Mouse (Mus musculus): ENCODE measurements around the gene Crabp1.

DNA sequence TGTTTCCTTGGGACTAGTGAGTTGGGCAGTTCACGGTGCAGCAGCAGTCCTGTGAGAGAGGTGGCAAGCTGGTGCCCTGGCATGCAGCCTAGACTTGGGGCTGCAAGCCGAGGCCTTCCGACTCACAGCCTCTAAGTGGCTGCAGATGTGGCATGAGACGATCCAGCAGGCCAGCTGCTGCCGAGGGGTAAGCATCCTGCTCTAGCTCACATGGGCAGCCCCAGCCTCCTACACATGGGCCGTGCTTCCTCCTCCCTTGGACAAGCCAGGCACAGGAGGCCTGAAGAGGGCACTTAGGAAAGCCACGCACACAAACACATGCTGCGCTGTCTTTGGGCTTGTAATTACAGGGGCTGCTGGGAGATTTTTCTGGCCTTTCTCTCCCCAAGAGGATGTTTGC, 23.2 kb downstream of the Crabp1 start:
- TF ChIP-seq CTCF (IDR thresholded peaks at IDR 0.05; ENCODE audit: low read depth) (no peak), EP300 (IDR thresholded peaks at IDR 0.05; ENCODE audit: low read depth) (no peak)
